Mouse (Mus musculus) layer of hippocampus, postnatal 25 days (tissue): ENCODE data around the gene Oxct2b. TPM values are rescaled to one million over a fixed set of nuclear protein-coding genes. Genes with fewer than 3 reads are reported as not detected.
A peak's percentile ranks its signal among the peaks of the same experiment; 100 is the strongest.
"Not testable (repeated sequence)": the region's sequence is repeated elsewhere in the genome, so short reads cannot be mapped to it uniquely, and the experiment has no call there.

Experiments used
- DNase-seq, 2 experiments: peaks; one replicate each; pipeline ENCODE4 v3.0.0; 2022; ENCODE audit warnings: mixed read lengths in 2 of 2, low spot score in 1 of 2; ENCODE audit errors: extremely low spot score in 1 of 2
- total RNA-seq, 2 experiments: library from RNA; stranded (reverse); gene quantifications; 2 replicates each; pipeline ENCODE4 v1.2.3; 2021

Oxct2b gene
- not detected for total RNA-seq

DNA sequence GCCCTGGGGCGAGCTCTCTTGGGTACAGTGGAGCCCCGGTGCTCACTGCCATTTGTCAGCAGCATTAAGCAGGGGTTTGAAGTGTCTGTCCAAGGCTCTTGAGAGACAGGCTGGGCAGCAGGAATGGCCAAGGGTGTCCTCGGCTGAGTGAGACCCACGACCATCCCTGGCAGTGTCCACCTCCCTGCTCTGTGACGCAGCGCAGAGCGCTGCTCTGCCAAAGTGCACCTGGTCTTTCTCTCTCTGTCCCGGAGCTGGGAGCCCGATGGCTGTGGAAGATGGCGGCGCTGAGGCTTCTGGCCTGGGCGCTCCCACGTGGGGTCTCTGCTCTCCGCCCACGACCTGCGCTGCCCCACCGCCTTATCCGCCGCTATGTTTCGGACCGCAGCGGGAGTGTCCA lies at the start of gene Oxct2b:
Gene Oxct2b (plus strand): TSS at position 256 of the 400 bp plus-strand sequence.
- no peak for DNase-seq

DNA sequence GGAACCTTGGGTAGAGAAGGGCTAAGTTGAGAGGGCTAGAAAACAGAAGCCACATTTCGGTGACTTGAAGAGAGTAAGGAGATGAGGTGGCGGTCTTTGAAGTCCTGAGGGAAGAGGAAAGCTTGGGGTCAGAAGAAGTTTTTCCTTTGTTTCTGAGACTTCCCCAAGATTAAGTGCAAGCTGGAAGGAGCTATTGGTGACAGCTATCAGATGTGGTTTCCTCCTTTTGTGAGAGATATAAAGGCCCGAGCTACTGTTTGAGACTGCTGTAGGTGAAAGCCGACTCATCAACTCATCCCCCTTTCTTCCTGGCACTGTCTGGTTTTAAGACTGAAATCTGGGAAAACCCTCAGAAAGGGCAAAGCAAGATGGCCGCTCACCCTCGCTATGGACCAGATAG lies 47.4 kb upstream of the Oxct2b start:
- no peak for DNase-seq

DNA sequence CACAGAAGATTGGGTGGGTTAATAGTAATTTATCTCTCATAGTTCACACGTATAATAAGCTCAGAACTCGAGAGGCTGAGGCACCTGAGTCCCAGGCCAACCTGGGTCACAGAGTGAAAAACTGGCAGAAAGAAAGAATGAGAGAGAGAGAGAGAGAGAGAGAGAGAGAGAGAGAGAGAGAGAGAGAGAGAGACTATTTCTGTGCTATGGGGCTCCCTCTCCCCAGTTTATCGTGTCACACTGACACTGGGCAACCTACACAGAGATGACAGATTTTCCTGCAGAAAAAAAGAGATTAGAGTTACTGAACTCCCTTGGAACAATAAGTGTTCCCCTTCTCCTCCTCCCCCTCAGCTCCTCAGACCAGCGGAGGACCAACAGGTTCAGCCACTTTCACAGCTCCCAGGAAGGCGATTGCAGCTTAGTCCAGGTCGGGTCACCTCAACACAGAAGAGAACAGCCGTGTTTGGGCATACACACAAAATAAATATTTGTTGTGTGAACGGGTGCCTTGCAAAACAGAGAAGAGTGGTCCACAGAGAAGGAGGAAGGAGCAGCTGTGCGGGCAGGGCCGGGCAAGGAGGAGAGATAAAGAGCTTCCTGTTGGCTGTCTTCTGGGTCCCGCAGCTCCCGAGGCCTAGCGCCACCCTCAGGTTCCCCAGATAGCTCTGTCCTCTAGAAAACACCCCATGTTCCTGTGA lies 44.6 kb upstream of the Oxct2b start:
- peak in 1 of 2 experiments; percentile 39 for DNase-seq

DNA sequence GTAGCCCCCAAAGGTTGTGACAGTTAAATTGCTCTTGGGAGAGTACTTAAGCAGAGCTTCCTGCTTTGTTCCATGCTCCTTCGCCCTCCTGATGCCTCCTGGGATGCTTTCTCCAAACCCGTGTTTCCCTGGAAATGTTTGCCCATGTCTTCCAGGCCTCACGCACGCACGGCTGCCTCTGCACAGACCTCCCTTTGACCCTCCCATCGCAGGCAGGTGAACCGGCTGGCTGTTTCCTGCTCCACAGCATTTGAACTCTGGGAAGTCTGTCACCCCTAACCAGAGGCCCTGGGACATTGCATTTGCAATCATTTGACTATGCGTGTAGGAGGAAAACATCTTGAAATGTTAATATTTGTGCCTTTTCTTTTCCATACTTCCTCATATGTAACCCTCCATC lies 39.1 kb upstream of the Oxct2b start:
- no peak for DNase-seq

DNA sequence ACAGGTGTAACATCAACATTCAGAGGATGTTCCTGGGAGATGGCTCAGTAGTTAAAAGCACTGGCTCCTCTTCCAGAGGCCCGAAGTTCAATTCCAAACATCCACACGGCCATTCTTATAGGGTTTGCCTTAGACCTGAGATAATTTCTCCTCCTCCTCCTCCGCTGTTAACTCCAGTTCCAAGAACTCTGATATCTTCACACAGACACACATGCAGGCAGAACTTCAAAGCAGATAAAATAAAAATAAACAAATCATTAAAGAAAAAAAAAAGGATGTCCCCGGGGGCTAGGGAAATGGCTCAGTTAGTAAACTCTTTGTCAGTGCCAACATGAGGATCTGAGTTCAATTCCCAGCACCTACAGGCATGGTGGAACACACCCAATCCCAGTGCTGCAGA lies 37.8 kb upstream of the Oxct2b start:
- no peak for DNase-seq

DNA sequence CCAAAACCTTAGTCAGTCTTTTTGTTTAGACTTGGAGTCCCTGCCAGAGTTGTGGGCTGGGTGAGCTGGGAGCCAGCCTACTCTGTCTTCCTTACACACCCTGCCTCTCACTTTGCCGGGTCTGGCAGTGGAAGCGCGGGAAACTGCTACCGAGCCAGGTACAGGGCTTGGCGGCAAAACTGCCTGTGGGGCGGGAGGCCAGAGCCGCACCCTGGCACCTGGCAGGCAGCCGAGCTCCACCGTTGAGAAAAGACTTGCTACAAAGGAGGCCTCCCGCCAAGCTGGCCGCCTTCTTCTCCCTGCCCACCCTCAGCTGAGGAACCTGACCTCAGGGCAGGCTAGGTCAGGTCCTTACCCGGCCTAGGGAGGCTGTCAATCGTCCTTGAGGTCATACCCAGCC lies 35.3 kb upstream of the Oxct2b start:
- DNase-seq = no peak

DNA sequence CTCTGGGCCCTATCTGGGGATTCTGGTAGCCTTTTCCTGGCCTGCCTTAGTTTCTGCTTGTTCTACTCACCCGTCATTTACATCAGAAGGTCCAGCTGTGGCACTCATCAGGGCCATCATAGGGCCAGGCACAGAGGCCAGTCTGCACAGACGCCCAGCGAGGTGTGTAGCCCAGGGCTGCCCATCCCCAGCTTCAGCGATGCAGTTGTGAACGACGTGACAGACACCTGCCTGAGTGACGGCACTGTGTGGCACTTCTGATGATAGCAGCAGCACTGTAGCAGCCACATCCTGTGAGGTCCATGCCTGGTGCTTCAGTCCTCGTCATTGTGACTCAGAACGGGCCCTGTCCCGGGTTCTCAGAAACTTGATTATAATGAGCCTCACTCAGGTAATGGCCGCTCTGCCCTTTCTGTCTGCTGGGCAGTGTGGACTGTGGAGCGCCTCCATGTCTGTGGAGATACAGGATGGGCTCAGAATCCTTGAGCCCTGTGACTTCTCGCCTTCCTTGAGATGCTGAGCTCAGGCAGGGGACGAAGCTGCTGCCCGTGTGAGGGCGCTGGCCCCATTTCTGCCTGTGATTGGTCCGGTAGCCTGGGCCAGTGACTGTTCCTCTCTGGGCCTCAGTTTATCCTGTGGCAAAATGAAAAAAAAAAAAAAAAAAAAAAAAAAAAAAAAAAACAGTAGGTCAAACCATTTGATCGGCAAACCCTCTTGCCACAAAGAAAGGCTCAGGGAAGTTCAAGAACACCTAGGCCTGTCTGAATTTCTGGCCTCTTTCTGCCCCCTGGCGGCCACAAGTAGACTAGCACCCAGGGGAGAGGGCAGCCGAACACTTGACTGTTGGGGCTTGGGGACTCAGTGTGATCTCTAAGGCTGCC lies 33.5 kb upstream of the Oxct2b start:
- DNase-seq = peak; percentile 43 to 65

DNA sequence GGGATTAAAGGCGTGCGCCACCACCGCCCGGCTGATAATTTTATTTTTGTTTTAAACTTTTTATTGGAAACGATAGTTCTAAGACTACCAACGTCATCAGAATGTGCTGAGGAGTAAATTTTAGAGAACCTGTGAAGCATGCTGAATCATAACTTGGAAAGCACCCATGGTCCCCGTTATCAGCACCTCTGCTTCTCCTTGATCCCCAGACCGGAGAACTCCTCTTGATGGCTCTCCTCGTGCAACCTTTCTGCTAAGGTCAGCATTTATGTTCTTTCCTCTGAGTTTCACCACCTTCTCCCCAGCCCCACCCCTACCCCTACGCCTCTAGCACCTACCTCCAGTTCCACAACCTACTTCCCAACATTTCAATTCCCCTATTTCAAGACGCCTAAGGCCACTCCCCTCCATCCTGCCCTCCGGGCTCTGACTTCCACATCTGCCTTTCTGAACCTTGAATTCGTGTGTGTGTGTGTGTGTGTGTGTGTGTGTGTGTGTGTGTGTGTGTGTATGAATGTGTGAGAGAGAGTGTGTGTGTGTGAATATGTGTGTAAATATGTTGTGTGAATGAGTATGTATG lies 32.7 kb upstream of the Oxct2b start:
- no peak for DNase-seq

DNA sequence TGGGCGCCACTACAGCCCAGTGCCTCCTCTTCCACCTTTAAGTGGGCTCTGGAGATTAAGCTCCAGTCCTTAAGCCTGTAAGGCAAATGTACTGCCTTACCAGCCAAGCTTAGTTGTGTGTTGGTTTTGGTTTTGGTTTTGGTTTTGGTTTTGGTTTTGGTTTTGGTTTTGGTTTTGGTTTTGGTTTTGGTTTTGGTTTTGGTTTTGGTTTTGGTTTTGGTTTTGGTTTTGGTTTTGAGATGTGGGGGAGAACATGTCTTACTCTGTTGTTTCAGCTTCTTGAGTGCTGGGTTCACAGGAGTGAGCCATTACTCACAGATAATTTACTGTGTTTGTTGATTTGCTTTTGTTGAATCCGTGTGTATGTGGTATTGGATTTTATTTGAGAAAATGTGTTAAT lies 30.8 kb upstream of the Oxct2b start:
- no peak for DNase-seq

DNA sequence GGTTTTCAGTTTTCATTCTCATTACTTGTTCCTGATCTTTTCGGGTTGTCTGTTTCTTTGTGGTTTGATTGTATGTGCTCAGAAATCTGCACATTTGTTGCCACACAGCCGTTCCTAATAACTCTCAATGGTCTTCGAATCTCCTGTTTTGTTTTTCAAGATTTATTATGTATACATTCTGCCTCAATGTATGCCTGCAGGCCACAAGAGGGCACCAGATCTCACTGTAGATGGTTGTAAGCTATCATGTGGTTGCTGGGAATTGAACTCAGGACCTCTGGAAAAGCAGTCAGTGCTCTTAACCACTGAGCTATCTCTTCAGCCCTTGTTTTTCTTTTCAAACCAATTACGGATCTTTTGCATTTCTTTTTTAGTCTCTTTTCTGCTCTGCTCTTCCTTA lies 29.7 kb upstream of the Oxct2b start:
- no peak for DNase-seq

DNA sequence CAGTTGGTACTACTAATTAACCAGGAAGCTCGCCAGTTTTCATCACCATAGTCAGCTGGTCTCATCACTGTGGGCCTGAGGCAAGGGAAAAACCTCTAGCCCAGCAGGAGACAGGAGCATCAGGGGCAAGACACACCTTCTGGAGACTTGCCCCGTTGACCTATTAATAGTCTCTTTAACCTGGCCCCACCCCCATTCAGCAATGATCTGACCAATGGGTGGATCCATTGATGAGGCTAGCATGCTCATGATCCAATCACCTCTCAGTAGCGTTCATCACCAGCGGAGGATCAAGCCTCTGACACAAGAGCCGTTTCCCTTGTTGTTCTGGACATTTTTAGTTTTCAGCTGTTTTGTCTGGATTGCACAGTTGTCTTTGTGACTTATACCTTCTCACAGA lies 23.4 kb upstream of the Oxct2b start:
- no peak for DNase-seq

DNA sequence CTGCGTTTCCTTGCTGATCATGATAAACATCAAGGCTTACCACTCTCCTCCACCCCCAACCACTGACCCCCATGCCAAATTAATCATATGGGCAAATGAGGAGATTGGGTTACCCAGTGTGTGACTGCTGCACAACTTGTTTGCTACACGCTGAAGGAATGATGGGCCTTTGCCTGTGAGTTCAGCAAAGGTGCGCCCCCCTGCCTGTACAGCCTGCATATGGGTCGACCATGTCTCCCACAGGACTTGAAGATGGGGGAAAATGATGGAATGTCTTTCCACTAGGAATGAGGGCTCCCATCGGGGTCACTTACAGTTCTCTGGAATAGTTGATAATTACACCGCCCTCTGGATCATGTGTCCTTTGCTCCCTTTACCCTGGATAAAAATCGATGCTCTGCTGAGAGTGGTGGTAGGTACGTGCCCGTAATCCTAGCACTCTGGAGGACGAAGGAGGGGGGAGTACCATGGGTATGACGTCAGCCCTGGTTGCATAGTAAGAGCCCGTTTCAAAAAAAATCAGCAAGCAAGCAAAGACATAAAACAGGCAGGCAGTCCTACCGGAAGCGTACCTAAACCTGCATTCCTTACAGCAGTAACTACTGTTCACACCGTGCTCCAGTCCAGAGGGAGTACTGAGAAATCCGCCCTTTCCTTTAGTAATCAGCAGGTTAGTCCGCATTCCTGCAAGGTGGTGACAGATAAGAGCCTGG lies 22.8 kb upstream of the Oxct2b start:
- no peak for DNase-seq

DNA sequence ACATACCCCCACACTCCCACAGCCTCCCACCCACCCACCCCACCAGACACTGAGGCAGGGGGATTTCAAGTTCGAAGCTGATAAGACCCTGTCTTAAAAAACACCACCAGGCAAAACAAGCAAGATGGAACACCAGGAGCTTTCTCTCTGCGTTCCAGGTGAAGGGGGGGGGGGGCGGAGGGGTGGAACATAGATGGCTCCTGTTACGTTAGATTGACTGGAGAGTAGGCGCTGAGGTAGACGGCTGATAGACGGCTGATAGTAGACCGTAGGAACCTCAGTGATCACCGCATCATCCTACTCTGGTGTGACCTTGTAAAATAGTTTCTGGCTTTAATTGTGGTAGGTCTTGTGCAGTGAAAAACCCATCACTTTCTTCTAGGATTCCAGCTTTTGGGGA lies 22.2 kb upstream of the Oxct2b start:
- DNase-seq = no peak

DNA sequence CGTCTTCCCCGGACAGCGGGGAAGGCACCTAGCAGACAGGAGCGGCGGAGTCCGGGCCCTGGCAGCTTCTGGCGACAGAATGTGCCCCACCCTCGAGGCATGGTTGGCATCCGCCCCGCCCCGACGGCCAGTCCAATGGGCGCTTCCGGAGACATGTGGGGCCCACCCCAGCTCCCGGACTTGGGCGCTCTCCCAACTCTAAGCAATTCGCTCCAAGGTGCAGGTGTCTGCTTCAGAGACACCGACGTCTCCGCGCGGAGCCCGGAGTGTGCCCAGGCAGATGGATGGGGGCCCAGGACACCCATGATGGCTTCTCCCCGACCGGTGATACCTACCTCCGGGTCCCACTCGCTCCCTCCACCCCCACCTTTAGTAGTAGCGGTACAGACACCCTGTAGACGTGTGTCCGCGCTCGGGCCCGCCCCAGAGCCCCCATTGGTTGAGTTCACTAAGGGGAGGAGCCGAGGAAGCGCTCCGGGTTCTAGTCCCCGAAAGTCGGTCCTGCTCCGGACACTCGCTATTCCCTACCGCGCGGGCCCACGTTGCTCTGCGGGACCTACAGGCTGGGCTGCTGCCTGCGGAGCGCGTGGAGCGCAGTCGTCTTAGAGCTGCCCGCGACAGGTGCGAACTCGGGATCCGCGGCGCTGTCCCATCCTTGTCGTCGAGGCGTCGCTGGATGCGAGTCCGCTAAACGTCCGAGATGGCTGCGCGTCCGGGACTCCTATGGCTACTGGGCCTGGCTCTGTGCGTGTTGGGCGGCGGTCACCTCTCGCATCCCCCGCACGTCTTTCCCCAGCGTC lies 11.2 kb upstream of the Oxct2b start, which contains the start of gene Bmp8b:
Gene Bmp8b (plus strand): TSS at position 515 of the 800 bp plus-strand sequence.
- DNase-seq = no peak

DNA sequence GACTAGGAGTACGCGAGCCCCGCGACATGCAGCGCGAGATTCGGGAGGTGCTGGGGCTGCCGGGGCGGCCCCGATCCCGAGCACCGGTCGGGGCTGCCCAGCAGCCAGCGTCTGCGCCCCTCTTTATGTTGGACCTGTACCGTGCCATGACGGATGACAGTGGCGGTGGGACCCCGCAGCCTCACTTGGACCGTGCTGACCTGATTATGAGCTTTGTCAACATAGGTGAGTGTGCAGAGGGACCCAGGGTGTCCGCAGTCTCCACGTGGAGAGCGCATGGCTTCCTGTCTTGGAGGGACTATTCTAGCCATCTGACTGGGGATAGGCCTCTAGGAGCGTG lies 10.6 kb upstream of the Oxct2b start:
- DNase-seq = no peak

DNA sequence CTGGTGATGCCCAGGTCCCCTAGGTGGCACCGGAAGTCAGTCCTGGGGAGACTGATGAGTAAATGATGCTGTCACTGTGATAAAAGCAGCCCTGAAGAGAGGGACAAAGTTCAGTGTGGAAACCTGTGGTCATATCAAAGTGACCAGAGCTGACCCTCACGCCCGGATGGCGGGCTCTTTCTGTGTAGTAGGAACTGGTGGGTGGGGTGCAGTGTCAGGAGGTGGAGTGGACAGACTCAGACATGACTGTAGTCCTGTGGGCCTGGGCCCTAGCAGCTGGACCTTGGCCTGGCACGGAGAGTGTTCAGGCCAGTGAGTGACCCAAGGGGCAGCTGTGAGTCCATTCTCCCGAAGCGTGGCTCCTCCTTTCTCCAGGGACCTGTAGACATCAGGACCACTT lies 10.1 kb upstream of the Oxct2b start:
- DNase-seq = not testable (repeated sequence)

DNA sequence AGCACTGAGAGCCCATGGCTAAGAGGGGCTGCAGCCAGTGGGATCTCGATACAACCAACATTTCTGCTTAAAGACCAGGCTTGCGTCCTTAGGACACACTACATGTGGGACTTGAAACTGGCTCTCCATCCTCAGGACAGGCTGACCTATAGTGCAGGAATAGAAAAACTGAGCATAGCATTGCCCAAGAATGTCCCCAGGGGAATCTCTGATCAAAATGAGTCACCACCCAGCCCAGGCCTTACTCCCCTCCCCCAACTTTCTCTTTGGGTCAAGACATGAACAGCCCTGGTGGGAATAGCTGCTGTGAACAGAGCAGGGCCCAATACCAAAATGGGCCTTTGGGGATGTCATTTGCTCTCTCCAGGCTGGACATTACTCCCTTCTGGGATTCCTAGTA lies 9.2 kb upstream of the Oxct2b start:
- DNase-seq = no peak

DNA sequence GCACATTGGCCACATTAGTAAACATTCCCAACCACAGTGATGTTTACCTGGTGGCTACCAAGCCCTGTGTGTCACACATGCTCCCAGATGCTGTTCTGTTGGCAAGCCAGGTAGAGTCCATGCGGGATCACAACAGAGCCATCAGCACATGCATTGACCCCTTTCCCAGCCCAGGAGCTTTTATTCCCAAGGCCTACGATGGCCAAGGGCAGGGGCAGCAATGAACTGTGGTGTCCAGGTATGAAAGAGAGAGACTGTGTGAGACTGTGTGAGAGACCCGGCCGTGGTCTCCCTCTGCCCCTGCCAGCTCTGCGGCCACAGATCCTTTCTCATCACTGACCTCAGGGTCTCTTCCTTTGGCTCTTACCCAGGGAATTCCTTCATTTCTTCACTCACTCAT lies 8.0 kb upstream of the Oxct2b start:
- DNase-seq = no peak

DNA sequence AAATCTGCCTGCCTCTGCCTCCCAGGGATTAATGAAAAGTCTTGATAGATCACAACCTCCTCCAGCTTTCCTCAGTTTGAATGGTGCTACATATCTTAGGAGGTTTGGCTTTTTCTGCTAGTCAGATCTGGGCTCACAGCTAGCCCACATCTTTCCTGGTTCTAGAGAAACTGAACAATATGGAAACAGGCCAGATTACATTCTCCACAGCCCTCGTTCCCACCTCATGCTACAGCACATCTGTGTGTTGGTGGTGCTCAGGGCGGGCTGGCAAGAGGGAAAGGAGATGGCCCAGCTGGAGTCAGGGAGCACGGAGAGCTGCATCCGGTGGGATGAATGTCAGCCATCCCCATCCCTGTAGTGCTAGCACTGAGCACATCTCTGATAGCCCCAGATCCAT lies 5.3 kb upstream of the Oxct2b start:
- DNase-seq = no peak
